Mouse (Mus musculus) WW6 (cell line): Measurements from ENCODE around the gene Ppp2r2c.
A peak's percentile ranks its signal among the peaks of the same experiment; 100 is the strongest.

Source experiments
- DNase-seq: peaks from one replicate; pipeline ENCODE4 v3.0.0-alpha.2; 2013; ENCODE audit warnings: low read depth, low spot score

Ppp2r2c gene

DNA sequence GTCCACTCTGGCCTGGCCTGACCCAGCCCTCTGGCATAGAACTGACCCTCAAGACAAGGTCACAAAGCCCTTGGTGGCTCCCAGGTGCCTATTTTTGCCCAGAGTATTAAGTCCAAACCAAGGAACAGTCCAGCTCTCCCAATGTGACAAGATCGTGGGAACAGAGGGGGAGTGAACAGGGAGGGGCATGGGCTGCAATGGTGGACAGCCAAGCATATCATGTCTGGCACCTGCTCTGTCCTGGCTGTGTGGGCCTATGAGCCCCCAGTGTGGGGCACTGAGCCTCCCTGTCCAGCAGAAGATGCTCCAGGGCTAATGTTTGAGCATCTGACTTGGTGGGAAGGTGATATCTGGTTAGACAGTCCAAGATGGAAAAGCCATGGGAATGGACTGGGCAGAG is 118.3 kb downstream of the Ppp2r2c start:
- DNase-seq: no peak

- no peak for DNase-seq
These were observed 119.9 kb downstream of the Ppp2r2c start for GRCm38 (mm10) chr5:36988124-36988780.

DNA sequence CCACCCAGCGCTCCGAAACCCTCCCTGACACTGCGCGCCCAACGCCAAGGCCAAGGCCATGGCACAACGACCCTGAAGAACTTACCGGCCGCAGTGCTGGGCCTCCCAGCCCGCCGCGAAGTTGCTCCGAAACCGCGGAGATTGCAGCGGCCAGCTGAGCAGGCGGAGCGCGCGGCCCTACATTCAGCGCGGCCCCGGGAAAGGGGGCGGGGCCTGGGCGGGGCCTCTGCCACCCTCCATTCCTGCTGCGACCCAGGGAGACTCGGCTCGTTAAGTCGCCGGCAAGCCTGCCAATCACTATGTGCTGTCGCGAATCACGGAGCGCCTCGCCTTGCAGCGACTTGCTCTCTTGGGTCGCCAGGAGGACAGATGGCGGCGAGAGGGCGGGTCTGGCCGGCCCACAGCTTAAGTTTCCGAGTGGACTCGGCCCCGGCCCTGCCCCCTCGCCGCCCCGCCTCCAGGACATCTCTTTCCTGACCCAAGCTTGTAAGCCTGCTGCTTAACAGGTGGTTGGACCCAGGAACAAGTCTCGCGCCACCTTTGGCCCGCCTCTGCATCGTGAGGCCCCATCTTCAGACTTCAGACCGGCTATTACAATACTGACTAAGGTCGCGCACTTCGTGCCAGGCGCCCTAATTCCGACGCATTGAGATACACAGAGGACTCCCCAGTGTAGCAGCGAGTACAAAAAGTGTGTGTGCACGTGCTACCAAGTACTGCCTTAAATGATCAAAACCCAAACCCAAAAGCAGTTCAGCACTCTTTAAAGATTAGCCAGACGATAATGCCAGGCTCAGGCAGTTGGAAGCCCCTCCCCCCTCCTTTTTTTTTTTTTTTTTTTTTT is 120.7 kb downstream of the Ppp2r2c start, which contains the start of gene Wfs1:
Wfs1 (minus strand) TSS at position 425 of the 844 bp plus-strand sequence.
- DNase-seq: peak; percentile 91

GRCm38 (mm10) chr5:36989625-36989977 is 121.3 kb downstream of the Ppp2r2c start:
- no peak for DNase-seq

GRCm38 (mm10) chr5:36990196-36990595 is 121.9 kb downstream of the Ppp2r2c start:
- no peak for DNase-seq

DNA sequence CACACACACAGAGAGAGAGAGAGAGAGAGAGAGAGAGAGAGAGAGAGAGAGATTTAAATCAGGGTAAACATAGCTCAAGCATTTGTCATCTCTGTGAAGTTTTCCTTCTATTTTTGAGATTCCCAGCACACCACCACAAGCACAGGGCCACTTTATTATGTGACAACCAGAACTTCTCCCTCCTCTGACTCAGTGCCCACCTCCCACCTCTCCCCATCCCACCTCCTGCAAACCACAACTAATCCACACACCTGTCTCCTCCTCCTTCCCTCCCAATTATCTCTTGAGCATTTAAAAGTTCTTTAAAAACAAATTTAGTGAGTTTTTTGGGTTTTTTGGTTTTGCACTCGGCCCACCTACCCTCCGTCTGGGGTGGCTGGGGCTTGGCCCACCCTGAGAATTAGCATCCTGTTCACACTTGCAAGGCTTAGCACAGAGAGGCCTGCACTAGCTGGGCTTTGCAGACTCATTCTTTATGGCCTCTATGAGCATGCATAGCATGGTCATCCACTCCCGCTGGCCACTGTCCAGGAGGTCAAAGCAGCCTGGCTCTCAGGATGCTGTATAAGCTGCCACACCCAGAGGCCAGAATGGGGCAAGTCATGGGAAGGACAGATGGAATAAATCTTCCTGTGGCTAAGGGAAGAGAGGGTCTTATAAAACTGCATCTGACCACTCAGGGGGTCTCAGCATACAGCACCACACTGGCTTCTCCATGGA is 122.5 kb downstream of the Ppp2r2c start:
- DNase-seq: no peak

DNA sequence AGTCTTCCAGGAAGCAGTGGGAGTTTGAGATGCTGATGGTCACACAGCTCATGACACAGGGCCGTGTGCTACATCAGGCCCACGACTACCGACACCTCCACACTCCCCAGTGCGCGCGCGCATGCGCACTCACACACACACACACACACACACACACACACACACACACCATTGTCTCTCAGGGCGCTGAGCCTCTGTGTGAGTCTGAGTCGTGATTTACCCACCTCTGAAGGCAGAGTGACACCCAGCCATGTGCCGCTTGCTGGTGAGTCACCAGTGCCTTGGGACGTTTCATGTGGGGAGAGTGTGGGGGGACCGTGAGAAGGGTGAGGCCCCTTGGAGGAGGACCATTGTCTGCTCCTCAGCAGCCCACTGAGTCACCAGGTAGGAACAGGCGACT is 128.1 kb downstream of the Ppp2r2c start:
- DNase-seq: no peak

DNA sequence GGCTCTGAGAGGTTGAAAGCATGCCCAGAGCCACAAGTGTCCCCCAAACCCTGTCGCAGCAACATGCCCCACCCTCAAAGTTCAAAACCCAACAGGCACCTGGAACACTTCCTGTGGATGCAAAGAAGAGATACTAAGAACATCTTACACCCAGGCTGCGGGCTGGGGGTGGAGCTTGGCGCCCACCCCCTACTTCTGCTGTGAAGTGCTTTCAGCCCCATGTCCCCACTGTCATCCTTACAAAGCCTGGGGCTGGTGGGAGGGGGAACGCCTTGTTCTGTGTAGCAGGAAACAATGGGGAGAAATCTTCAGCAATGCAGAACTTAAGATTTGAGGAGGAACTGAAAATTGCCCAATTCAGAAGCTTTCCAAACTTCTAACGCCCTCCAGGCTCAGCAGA is 129.7 kb downstream of the Ppp2r2c start:
- DNase-seq: no peak

- no peak for DNase-seq
These were observed 132.7 kb downstream of the Ppp2r2c start for GRCm38 (mm10) chr5:37001002-37001401.

- DNase-seq: no peak
These were observed 133.7 kb downstream of the Ppp2r2c start for GRCm38 (mm10) chr5:37002001-37002400.
